Mouse (Mus musculus) myocyte (in vitro differentiated cells): ENCODE data around the gene Spata46. TPM values are rescaled to one million over a fixed set of nuclear protein-coding genes. Genes with fewer than 3 reads are reported as not detected.

ENCODE experiments used
- H3K27me3 ChIP-seq: one replicate; pipeline ENCODE4 v1.6.1; 2011; ENCODE audit not compliant: control insufficient read depth, insufficient read depth, insufficient read length
- H3K36me3 ChIP-seq: one replicate; pipeline ENCODE4 v1.6.1; 2011; ENCODE audit not compliant: control insufficient read depth, insufficient read depth
- H3K4me2 ChIP-seq: one replicate; pipeline ENCODE4 v1.6.1; 2011; ENCODE audit warnings: low read depth, control low read depth
- H3K4me3 ChIP-seq: one replicate; pipeline ENCODE4 v1.5.1; 2011; ENCODE audit warnings: mild to moderate bottlenecking, control low read depth, moderate library complexity
- H3K79me2 ChIP-seq: one replicate; pipeline ENCODE4 v1.6.1; 2011; ENCODE audit not compliant: control insufficient read depth, insufficient read depth
- H3ac ChIP-seq: one replicate; pipeline ENCODE4 v1.6.1; 2011; ENCODE audit not compliant: control insufficient read depth, insufficient read length
- CEBPB ChIP-seq: IDR thresholded peaks from 2 replicates; pipeline ENCODE4 v1.6.1; 2011; ENCODE audit warnings: mild to moderate bottlenecking, moderate library complexity; ENCODE audit not compliant: poor library complexity, insufficient read depth, severe bottlenecking
- E2F4 ChIP-seq: IDR thresholded peaks from one replicate; pipeline ENCODE4 v1.6.1; 2011; ENCODE audit warnings: mild to moderate bottlenecking, control low read depth, moderate library complexity; ENCODE audit not compliant: insufficient read depth
- MAX ChIP-seq: IDR thresholded peaks from one replicate; pipeline ENCODE4 v1.6.1; 2011; ENCODE audit warnings: low read depth, mild to moderate bottlenecking, control low read depth
- MYOD1 ChIP-seq, 3 experiments: IDR thresholded peaks; one replicate each; pipeline ENCODE4 v1.6.1; 2011; ENCODE audit warnings: control low read depth in 2 of 3, low read depth in 2 of 3, mild to moderate bottlenecking in 2 of 3, moderate library complexity in 1 of 3; ENCODE audit not compliant: insufficient read length in 2 of 3, control insufficient read depth in 1 of 3
- MYOG ChIP-seq, 3 experiments: IDR thresholded peaks; one replicate each; pipeline ENCODE4 v1.6.1; 2011; ENCODE audit warnings: control low read depth in 2 of 3, low read depth in 2 of 3, mild to moderate bottlenecking in 2 of 3; ENCODE audit not compliant: insufficient read length in 2 of 3, control insufficient read depth in 1 of 3, insufficient read depth in 1 of 3
- POLR2A ChIP-seq: IDR thresholded peaks from one replicate; pipeline ENCODE4 v1.6.1; 2011; ENCODE audit warnings: low read depth, mild to moderate bottlenecking, control low read depth, moderate library complexity; ENCODE audit not compliant: insufficient read length
- POLR2AphosphoS2 ChIP-seq: IDR thresholded peaks from one replicate; pipeline ENCODE4 v1.6.1; 2011; ENCODE audit warnings: low read depth, control low read depth; ENCODE audit not compliant: insufficient read length
- REST ChIP-seq: IDR thresholded peaks from one replicate; pipeline ENCODE4 v1.6.1; 2011; ENCODE audit warnings: mild to moderate bottlenecking, control low read depth, moderate library complexity; ENCODE audit not compliant: insufficient read depth, insufficient read length
- SRF ChIP-seq: IDR thresholded peaks from one replicate; pipeline ENCODE4 v1.6.1; 2011; ENCODE audit warnings: low read depth; ENCODE audit not compliant: control insufficient read depth, insufficient read length
- TCF12 ChIP-seq: IDR thresholded peaks from one replicate; pipeline ENCODE4 v1.6.1; 2011; ENCODE audit warnings: mild to moderate bottlenecking, control low read depth; ENCODE audit not compliant: poor library complexity, insufficient read depth, severe bottlenecking
- TCF3 ChIP-seq: IDR thresholded peaks from one replicate; pipeline ENCODE4 v1.6.1; 2011; ENCODE audit warnings: low read depth, control low read depth; ENCODE audit not compliant: insufficient read length
- USF1 ChIP-seq: IDR thresholded peaks from one replicate; pipeline ENCODE4 v1.6.1; 2011; ENCODE audit warnings: low read depth, mild to moderate bottlenecking, control low read depth, moderate library complexity
- polyA plus RNA-seq: library from polyadenylated mRNA; unstranded; fragments of >200 nt; fragmentation: generic; extraction: Trizol; gene quantifications from one replicate; pipeline ENCODE4 v1.2.1, GENCODE M21; 2012; ENCODE audit warnings: missing spikeins

Spata46 gene
- not detected for polyA plus RNA-seq

- Histone ChIP-seq H3K4me2 (no peak within 1 kb of the TSS), H3K79me2 (no peaks in the 10 kb centered on the region), H3K4me3 (no peak within 1 kb of the TSS), H3ac (no peak within 1 kb of the TSS), H3K27me3 (no peaks in the 10 kb centered on the region), H3K36me3 (no peaks in the 10 kb centered on the region)
- TF ChIP-seq TCF12 (no peak), POLR2A (no peak), MYOD1 (IDR thresholded peaks at IDR 0.05; ENCODE audit: control insufficient read depth in 1 of 3, insufficient read length in 2 of 3, low read depth in 2 of 3) (no peak), MYOG (IDR thresholded peaks at IDR 0.05; ENCODE audit: control insufficient read depth in 1 of 3, insufficient read depth in 1 of 3, insufficient read length in 2 of 3, low read depth in 2 of 3) (no peak)
Measured at GRCm38 (mm10) chr1:170308503-170308902, at the start of gene Spata46. TSS of gene Spata46 (plus strand) at chr1:170308803.

DNA sequence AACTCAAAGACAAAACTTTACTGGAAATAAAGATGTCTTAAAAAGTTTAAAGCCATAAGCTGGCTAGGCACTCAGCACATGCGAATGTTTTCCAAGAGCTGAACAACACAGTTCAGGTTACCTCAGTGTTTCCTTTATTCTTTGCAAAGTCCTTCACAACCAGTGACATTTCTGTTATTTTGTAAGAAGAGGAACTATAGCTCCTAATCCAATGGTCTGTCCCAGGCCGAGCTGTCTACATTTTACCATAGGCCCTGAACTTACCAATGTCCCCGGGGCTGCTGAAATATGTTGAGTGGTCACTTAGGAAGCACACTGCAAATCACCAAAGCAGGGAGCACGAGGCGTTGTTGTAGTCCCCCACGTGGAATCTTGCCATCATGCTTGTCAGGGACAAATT, 38.3 kb upstream of the Spata46 start:
- Histone ChIP-seq H3K4me3 (no peak overlapping the region), H3ac (no peak overlapping the region), H3K4me2 (no peak overlapping the region), H3K36me3 (no peaks in the 10 kb centered on the region), H3K27me3 (no peaks in the 10 kb centered on the region), H3K79me2 (no peaks in the 10 kb centered on the region)
- TF ChIP-seq USF1 (no peak), REST (no peak), MYOG (IDR thresholded peaks at IDR 0.05; ENCODE audit: control insufficient read depth in 1 of 3, insufficient read depth in 1 of 3, insufficient read length in 2 of 3, low read depth in 2 of 3) (no peak), MAX (no peak), POLR2AphosphoS2 (no peak)

- no peaks in the 10 kb centered on the region for H3K79me2 ChIP-seq
- no peaks in the 10 kb centered on the region for H3K27me3 ChIP-seq
- H3ac ChIP-seq = no peak overlapping the region
- TF ChIP-seq TCF3 (no peak), USF1 (no peak), TCF12 (no peak), E2F4 (no peak), POLR2AphosphoS2 (no peak), CEBPB (no peak), MYOD1 (IDR thresholded peaks at IDR 0.05; ENCODE audit: control insufficient read depth in 1 of 3, insufficient read length in 2 of 3, low read depth in 2 of 3) (no peak), MYOG (IDR thresholded peaks at IDR 0.05; ENCODE audit: control insufficient read depth in 1 of 3, insufficient read depth in 1 of 3, insufficient read length in 2 of 3, low read depth in 2 of 3) (no peak), POLR2A (no peak), SRF (no peak), REST (no peak), MAX (no peak)
- no peak overlapping the region for H3K4me2 ChIP-seq
- no peak overlapping the region for H3K4me3 ChIP-seq
- no peaks in the 10 kb centered on the region for H3K36me3 ChIP-seq
Measured at GRCm38 (mm10) chr1:170270696-170271095, 37.9 kb upstream of the Spata46 start.

GRCm38 (mm10) chr1:170273252-170273651, 35.4 kb upstream of the Spata46 start:
- TF ChIP-seq TCF3 (no peak), MAX (no peak), TCF12 (no peak), REST (no peak), SRF (no peak), USF1 (no peak), MYOD1 (IDR thresholded peaks at IDR 0.05; ENCODE audit: control insufficient read depth in 1 of 3, insufficient read length in 2 of 3, low read depth in 2 of 3) (no peak), POLR2A (no peak), MYOG (IDR thresholded peaks at IDR 0.05; ENCODE audit: control insufficient read depth in 1 of 3, insufficient read depth in 1 of 3, insufficient read length in 2 of 3, low read depth in 2 of 3) (no peak), POLR2AphosphoS2 (no peak), E2F4 (no peak), CEBPB (no peak)
- H3K4me2 ChIP-seq = no peak overlapping the region
- H3K4me3 ChIP-seq = no peak overlapping the region
- H3K27me3 ChIP-seq = no peaks in the 10 kb centered on the region
- no peak overlapping the region for H3ac ChIP-seq
- H3K79me2 ChIP-seq = no peaks in the 10 kb centered on the region
- H3K36me3 ChIP-seq = no peaks in the 10 kb centered on the region

GRCm38 (mm10) chr1:170277016-170277415, 31.6 kb upstream of the Spata46 start, which contains the start of gene Sh2d1b1:
TSS of gene Sh2d1b1 (plus strand) at chr1:170277320.
- Histone ChIP-seq H3K36me3 (no peaks in the 10 kb centered on the region), H3K27me3 (no peaks in the 10 kb centered on the region), H3K4me3 (no peak within 1 kb of the TSS), H3K79me2 (no peaks in the 10 kb centered on the region), H3K4me2 (no peak within 1 kb of the TSS), H3ac (no peak within 1 kb of the TSS)
- TF ChIP-seq TCF3 (no peak), REST (no peak), MYOG (IDR thresholded peaks at IDR 0.05; ENCODE audit: control insufficient read depth in 1 of 3, insufficient read depth in 1 of 3, insufficient read length in 2 of 3, low read depth in 2 of 3) (no peak)
